Mouse (Mus musculus) kidney, adult 2 months (tissue): ENCODE measurements around the gene Cldn7. TPM values are rescaled to one million over a fixed set of nuclear protein-coding genes. Genes with fewer than 3 reads are reported as not detected.

Experiments
- DNase-seq: peaks from one replicate; pipeline ENCODE4 v3.0.0; 2021
- H3K27ac ChIP-seq: fragments of 200-500 bp; 2 replicates; pipeline ENCODE4 v1.5.1; 2012; ENCODE audit warnings: low read depth, low read length, control low read depth, inconsistent platforms; ENCODE audit not compliant: insufficient read depth
- H3K27me3 ChIP-seq: fragments of 200-500 bp; replicated peaks from 2 replicates; pipeline ENCODE4 v1.6.1; 2012; ENCODE audit warnings: mild to moderate bottlenecking, moderate library complexity, low read length, inconsistent platforms; ENCODE audit not compliant: control insufficient read depth, insufficient read depth
- H3K36me3 ChIP-seq: fragments of 200-500 bp; 2 replicates; pipeline ENCODE4 v1.6.1; 2012; ENCODE audit warnings: mild to moderate bottlenecking, moderate library complexity, low read length, inconsistent platforms; ENCODE audit not compliant: control insufficient read depth, insufficient read depth
- H3K4me1 ChIP-seq: fragments of 200-500 bp; 2 replicates; pipeline ENCODE4 v1.6.1; 2011; ENCODE audit warnings: low read length; ENCODE audit not compliant: control insufficient read depth, insufficient read depth
- H3K4me3 ChIP-seq: fragments of 200-500 bp; 2 replicates; pipeline ENCODE4 v1.5.1; 2011; ENCODE audit warnings: mild to moderate bottlenecking, low read depth, low read length, control low read depth; ENCODE audit not compliant: insufficient read depth
- CTCF ChIP-seq: fragments of 200-500 bp; conservative IDR thresholded peaks from 2 replicates; pipeline ENCODE4 v1.5.1; 2011; ENCODE audit warnings: low read depth, mild to moderate bottlenecking, control low read depth, low read length, moderate library complexity, mixed read lengths; ENCODE audit not compliant: insufficient read depth, insufficient read length
- POLR2A ChIP-seq: fragments of 200-500 bp; IDR thresholded peaks from one replicate; pipeline ENCODE4 v1.6.1; 2011; ENCODE audit warnings: low read depth, low read length, control low read depth
- WGBS: fragments of 180-500 bp; shearing (Covaris S2); methylation state at CpG from one replicate; pipeline ENCODE4 v1.1.7; 2018; 5-methylcytosine and 5-hydroxymethylcytosine counted together
- polyA plus RNA-seq: library from polyadenylated mRNA; depleted of rRNA; stranded (reverse); fragments of >200 nt; gene quantifications from 2 replicates; pipeline ENCODE4 v1.2.3, GENCODE M21; 2012

Cldn7 gene
- polyA plus RNA-seq, 1 experiment, result 40.0 TPM

- Histone ChIP-seq H3K4me3 (peak overlapping the region; percentile 96), H3K4me1 (peaks cover 3% of the 10 kb centered on the region; the same call in 1 of the 2 replicates), H3K36me3 (peaks cover 2% of the 10 kb centered on the region; the same call in 1 of the 2 replicates), H3K27me3 (no peaks in the 10 kb centered on the region), H3K27ac (peak overlapping the region; percentile 88)
- 1% methylated on average over 15 of the region's 15 CpGs for WGBS
- DNase-seq, result no peak
- no peak for TF ChIP-seq POLR2A
- TF ChIP-seq CTCF, result no peak
Measured at GRCm38 (mm10) chr11:69991711-69992110, 27.1 kb downstream of the Cldn7 start.

DNA sequence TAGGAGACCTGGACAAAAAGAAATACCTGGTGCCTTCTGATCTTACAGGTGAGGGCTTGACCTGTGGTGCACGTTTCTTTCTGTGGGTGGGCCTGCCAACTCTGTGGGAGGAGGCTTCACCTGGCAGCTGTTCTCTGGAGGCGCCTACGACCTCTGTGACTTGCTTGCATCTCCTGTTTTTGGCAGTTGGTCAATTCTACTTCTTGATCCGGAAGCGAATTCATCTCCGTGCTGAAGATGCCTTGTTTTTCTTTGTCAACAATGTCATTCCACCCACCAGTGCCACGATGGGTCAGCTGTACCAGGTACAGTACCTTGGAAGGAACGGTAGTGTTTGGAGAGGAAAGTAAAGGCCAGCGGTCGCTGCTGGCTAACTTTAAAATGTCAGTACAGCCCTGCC lies 27.8 kb downstream of the Cldn7 start:
- peaks cover 3% of the 10 kb centered on the region; the same call in 1 of the 2 replicates for H3K4me1 ChIP-seq
- WGBS, result 31% methylated on average over 10 of the region's 10 CpGs
- peak; percentile 63 for DNase-seq
- H3K36me3 ChIP-seq, result peaks cover 2% of the 10 kb centered on the region; the same call in 1 of the 2 replicates
- TF ChIP-seq POLR2A, result no peak
- TF ChIP-seq CTCF, result no peak
- no peaks in the 10 kb centered on the region for H3K27me3 ChIP-seq
- H3K4me3 ChIP-seq, result peak overlapping the region; percentile 47
- H3K27ac ChIP-seq, result no peak overlapping the region; the same call in 1 of the 2 replicates

DNA sequence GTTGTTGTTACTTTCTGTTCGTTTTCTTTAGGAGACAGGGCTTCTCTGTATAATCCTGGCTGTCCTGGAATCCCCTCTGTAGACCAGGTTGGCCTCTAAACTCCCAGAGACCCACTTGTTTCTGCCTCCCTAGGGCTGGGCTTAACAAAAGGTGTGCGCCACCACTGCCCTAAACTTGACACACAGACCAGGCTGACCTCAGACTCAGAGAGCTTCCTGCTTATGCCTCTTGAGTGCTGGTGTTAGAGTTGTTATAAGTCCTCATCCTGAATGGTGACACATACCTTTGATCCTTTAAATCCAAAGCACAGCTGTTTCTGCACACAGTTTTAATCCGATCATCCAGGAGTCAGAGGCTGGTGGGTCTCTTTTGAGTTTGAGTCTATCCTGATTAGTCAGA lies 28.4 kb downstream of the Cldn7 start:
- DNase-seq, result no peak
- 87% methylated on average over 3 of the region's 3 CpGs for WGBS
- no peak overlapping the region for H3K4me3 ChIP-seq

DNA sequence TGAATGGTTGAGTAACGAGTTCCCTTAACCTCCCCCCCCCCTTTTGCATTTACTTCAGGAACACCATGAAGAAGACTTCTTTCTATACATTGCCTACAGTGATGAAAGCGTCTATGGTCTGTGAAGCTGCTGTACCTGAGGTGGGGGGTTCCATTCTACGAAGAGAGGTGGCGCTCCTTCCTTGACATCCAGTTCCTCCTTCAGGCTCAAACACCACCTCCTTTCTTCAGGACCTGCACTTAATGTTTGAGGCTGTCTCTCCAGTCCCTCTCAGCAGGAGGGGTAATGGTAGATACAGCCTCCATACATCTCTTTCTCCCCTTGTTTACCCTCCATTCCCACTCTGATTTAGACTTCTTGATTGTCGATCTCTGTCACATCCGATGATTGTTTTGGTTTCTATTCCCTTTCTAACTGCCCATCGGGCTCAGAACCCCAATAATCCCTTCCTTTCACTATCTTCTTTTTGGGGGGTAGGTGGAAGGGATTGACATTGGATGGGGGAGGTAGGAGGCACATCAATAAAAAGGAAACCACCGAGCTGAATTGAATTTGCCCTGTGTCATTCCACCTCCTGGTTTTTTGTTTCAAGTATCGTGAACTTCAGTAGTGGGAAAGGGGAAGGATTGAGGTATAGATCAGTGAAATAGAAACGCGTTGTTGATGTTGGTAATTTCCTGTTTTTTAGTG lies 30.0 kb downstream of the Cldn7 start:
- H3K36me3 ChIP-seq, result peaks cover 2% of the 10 kb centered on the region; the same call in 1 of the 2 replicates
- WGBS, result 84% methylated on average over 11 of the region's 11 CpGs
- no peak overlapping the region for H3K4me3 ChIP-seq
- no peak for DNase-seq
- TF ChIP-seq CTCF (no peak), POLR2A (no peak)
- no peaks in the 10 kb centered on the region for H3K27me3 ChIP-seq
- no peak overlapping the region for H3K27ac ChIP-seq
- peaks cover 3% of the 10 kb centered on the region; the same call in 1 of the 2 replicates for H3K4me1 ChIP-seq

More for the DNA sequence above, 28.4 kb downstream of the Cldn7 start:
- no peak overlapping the region; the same call in 1 of the 2 replicates for H3K27ac ChIP-seq
- H3K4me1 ChIP-seq, result peaks cover 3% of the 10 kb centered on the region; the same call in 1 of the 2 replicates
- H3K36me3 ChIP-seq, result peaks cover 2% of the 10 kb centered on the region; the same call in 1 of the 2 replicates
- no peaks in the 10 kb centered on the region for H3K27me3 ChIP-seq
- TF ChIP-seq POLR2A, result no peak
- no peak for TF ChIP-seq CTCF

DNA sequence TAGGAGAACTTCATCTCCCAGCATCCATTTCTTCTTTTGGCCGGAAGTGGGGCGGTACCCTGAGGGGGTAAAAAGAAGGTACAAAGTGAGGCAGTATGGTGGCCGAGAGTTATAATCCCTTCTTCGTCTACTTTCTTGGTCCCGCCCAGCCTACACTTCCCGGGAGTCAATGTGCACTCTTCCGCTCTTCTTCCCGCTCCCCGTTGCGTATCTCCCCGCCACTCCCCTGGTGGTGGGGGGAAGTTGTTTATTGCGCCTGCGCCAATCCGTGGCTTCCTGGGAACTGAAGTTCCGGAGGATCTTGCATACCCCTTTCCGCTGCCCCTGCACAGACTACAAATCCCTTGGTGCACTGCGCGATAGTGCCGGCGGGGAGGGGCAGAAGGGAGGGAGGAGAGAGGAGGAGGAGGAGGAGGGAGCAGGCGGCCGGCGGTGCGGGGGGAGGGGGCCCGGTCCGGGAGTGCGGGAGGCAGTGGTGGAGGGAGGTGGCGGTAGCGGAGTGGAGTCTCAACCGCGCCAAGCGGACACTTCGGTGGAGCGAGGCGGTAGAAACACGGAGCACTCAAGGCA lies 30.9 kb downstream of the Cldn7 start, which contains the start of gene Phf23:
Gene Phf23 (plus strand): TSS at position 387 of the 570 bp plus-strand sequence.
- TF ChIP-seq POLR2A (peak; percentile 44), CTCF (peak; percentile 41)
- under 1% methylated on average over 36 of the region's 36 CpGs for WGBS
- peak within 1 kb of the TSS; percentile 92 for H3K27ac ChIP-seq

DNA sequence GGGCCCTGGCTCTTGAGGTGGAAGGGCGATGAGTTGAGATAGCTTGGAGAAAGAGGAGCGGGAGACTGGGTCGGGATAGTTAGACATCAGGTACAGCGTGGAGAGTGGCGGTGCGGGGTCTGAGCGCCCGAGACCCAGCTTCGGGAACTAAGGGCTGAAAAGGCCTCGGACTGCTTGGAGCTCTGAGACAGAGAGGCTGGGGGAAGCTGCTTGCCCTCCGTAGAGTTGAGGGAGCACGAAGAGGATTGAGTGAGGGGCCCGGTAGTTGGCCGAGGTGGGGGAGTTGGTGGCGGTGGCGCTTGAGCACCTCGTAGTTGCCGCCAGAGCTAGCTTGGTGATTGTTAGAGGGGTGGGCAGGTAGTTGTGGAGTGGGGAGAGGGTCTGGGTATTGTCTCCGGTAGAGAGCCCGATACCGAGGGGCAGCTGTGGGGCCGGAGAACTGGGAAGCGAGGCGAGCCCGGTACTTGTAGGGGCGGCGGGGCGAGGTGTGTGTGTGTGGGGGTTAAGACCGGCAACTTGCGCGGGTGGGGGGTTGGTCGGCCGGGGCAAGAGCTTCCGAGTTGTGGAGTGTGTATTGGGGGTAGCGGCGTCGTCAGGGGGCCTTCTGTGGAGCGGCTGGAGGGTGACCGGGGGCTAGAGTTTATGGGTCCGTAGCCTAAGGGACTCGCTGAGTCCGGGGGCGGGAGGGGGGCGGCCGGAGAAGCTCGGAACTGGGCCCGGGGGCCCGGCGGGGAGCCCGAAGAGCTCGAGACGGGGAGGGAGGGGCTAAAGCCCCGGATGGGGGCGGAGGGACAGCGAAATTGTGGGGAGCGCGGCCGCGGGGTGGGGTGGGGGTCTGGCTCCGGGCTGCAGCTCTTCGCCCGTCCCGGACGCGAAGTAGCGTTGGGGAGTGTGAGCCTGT lies 31.8 kb downstream of the Cldn7 start:
- TF ChIP-seq CTCF (no peak), POLR2A (no peak)
- DNase-seq, result peak; percentile 49
- 1% methylated on average over 66 of the region's 66 CpGs for WGBS
- Histone ChIP-seq H3K36me3 (peaks cover 2% of the 10 kb centered on the region; the same call in 1 of the 2 replicates), H3K27me3 (no peaks in the 10 kb centered on the region), H3K27ac (peak overlapping the region; percentile 92), H3K4me1 (peaks cover 6% of the 10 kb centered on the region; the same call in 1 of the 2 replicates), H3K4me3 (peak overlapping the region; percentile 86)

More for the DNA sequence above, 30.9 kb downstream of the Cldn7 start, which contains the start of gene Phf23:
- DNase-seq, result peak; percentile 99
- no peaks in the 10 kb centered on the region for H3K27me3 ChIP-seq
- H3K36me3 ChIP-seq, result peaks cover 2% of the 10 kb centered on the region; the same call in 1 of the 2 replicates
- H3K4me3 ChIP-seq, result peak within 1 kb of the TSS; percentile 86
- H3K4me1 ChIP-seq, result peaks cover 6% of the 10 kb centered on the region; the same call in 1 of the 2 replicates
